Mouse (Mus musculus) cerebellum, adult 2 months (tissue): ENCODE measurements around the gene Tmub2. TPM values are rescaled to one million over a fixed set of nuclear protein-coding genes. Genes with fewer than 3 reads are reported as not detected.

Experiments used
- DNase-seq, 2 experiments: peaks; one replicate each; pipeline ENCODE4 v3.0.0; 2021
- H3K27ac ChIP-seq: fragments of 200-500 bp; 2 replicates; pipeline ENCODE4 v1.5.1; 2012; ENCODE audit warnings: low read length, control low read depth, inconsistent platforms; ENCODE audit not compliant: insufficient read depth
- H3K27me3 ChIP-seq: fragments of 200-500 bp; 2 replicates; pipeline ENCODE4 v1.6.1; 2012; ENCODE audit warnings: inconsistent platforms, mild to moderate bottlenecking, low read length, moderate library complexity; ENCODE audit not compliant: control insufficient read depth, insufficient read depth
- H3K4me1 ChIP-seq: fragments of 200-500 bp; 2 replicates; pipeline ENCODE4 v1.6.1; 2011; ENCODE audit warnings: low read length; ENCODE audit not compliant: control insufficient read depth, insufficient read depth
- H3K4me3 ChIP-seq: fragments of 200-500 bp; replicated peaks from 2 replicates; pipeline ENCODE3; 2011; ENCODE audit warnings: mild to moderate bottlenecking, low read depth, low read length, control low read depth; ENCODE audit not compliant: insufficient read depth
- CTCF ChIP-seq: fragments of 200-500 bp; IDR thresholded peaks from 2 replicates; pipeline ENCODE4 v1.5.1; 2011; ENCODE audit warnings: low read depth, mild to moderate bottlenecking, control low read depth, low read length, moderate library complexity, borderline replicate concordance; ENCODE audit not compliant: insufficient read depth
- POLR2A ChIP-seq: fragments of 200-500 bp; IDR thresholded peaks from 2 replicates; pipeline ENCODE4 v1.6.1; 2011; ENCODE audit warnings: low read length, control low read depth, borderline replicate concordance; ENCODE audit not compliant: insufficient read depth
- WGBS: fragments of 180-500 bp; shearing (Covaris S2); methylation state at CpG from one replicate; pipeline ENCODE4 v1.1.7; 2018; 5-methylcytosine and 5-hydroxymethylcytosine counted together
- polyA plus RNA-seq: library from polyadenylated mRNA; depleted of rRNA; stranded (reverse); fragments of >200 nt; gene quantifications from 2 replicates; pipeline ENCODE4 v1.2.3, GENCODE M21; 2012

Gene Tmub2
- polyA plus RNA-seq, 1 experiment, result 82.7 TPM

GRCm38 (mm10) chr11:102291051-102291535 is 6.4 kb downstream of the Tmub2 start:
- 60% methylated on average over 11 of the region's 11 CpGs for WGBS
- Histone ChIP-seq H3K27ac (no peak overlapping the region), H3K4me1 (peaks cover 11% of the 10 kb centered on the region; the same call in 1 of the 2 replicates), H3K27me3 (no peaks in the 10 kb centered on the region), H3K4me3 (no peak overlapping the region)
- TF ChIP-seq CTCF (no peak), POLR2A (no peak)
- no peak for DNase-seq

- Histone ChIP-seq H3K4me3 (no peak overlapping the region), H3K27me3 (no peaks in the 10 kb centered on the region), H3K27ac (no peak overlapping the region), H3K4me1 (peaks cover 11% of the 10 kb centered on the region; the same call in 1 of the 2 replicates)
- 90% methylated on average over 13 of the region's 13 CpGs for WGBS
- DNase-seq, result no peak
- TF ChIP-seq CTCF (no peak), POLR2A (no peak)
These were observed 9.2 kb downstream of the Tmub2 start for GRCm38 (mm10) chr11:102293971-102294370.

- Histone ChIP-seq H3K4me1 (peaks cover 11% of the 10 kb centered on the region; the same call in 1 of the 2 replicates), H3K27ac (no peak overlapping the region), H3K27me3 (no peaks in the 10 kb centered on the region), H3K4me3 (no peak overlapping the region)
- no peak for DNase-seq
- TF ChIP-seq POLR2A (no peak), CTCF (no peak)
- 71% methylated on average over 5 of the region's 5 CpGs for WGBS
These were observed 9.7 kb downstream of the Tmub2 start for GRCm38 (mm10) chr11:102294416-102294815.

GRCm38 (mm10) chr11:102294887-102295597 is 10.3 kb downstream of the Tmub2 start:
- H3K27ac ChIP-seq, result peak overlapping the region; percentile 15
- H3K4me1 ChIP-seq, result peaks cover 11% of the 10 kb centered on the region; the same call in 1 of the 2 replicates
- no peaks in the 10 kb centered on the region for H3K27me3 ChIP-seq
- DNase-seq, result peak; percentile 51 to 53
- peak; percentile 42; the same call in 1 of the 2 replicates for TF ChIP-seq CTCF
- TF ChIP-seq POLR2A, result no peak
- H3K4me3 ChIP-seq, result peak overlapping the region; percentile 93
- 10% methylated on average over 12 of the region's 12 CpGs for WGBS

GRCm38 (mm10) chr11:102295598-102296471 is 11.1 kb downstream of the Tmub2 start:
- Histone ChIP-seq H3K27ac (peak overlapping the region; percentile 15), H3K27me3 (no peaks in the 10 kb centered on the region), H3K4me3 (peak overlapping the region; percentile 93), H3K4me1 (peaks cover 11% of the 10 kb centered on the region; the same call in 1 of the 2 replicates)
- WGBS, result 1% methylated on average over 58 of the region's 73 CpGs
- peak; percentile 45 to 56 for DNase-seq
- no peak for TF ChIP-seq CTCF
- TF ChIP-seq POLR2A, result no peak

GRCm38 (mm10) chr11:102296491-102297472 is 12.1 kb downstream of the Tmub2 start, which contains the start of gene Atxn7l3:
Gene Atxn7l3 (minus strand): TSS chr11:102296631.
- H3K4me3 ChIP-seq, result peak within 1 kb of the TSS; percentile 93
- peak within 1 kb of the TSS; percentile 88 for H3K27ac ChIP-seq
- WGBS, result under 1% methylated on average over 76 of the region's 125 CpGs
- DNase-seq, result peak; percentile 97 to 99
- no peaks in the 10 kb centered on the region for H3K27me3 ChIP-seq
- TF ChIP-seq POLR2A, result peak; percentile 72; the same call in 1 of the 2 replicates
- no peak for TF ChIP-seq CTCF
- peaks cover 11% of the 10 kb centered on the region; the same call in 1 of the 2 replicates for H3K4me1 ChIP-seq
